Mouse (Mus musculus) heart, embryonic 13.5 days (tissue): ENCODE data around the gene Rbm20. TPM values are rescaled to one million over a fixed set of nuclear protein-coding genes. Genes with fewer than 3 reads are reported as not detected.
"Not testable (repeated sequence)": the region's sequence is repeated elsewhere in the genome, so short reads cannot be mapped to it uniquely, and the experiment has no call there.

ENCODE experiments used
- ATAC-seq: fragments of 200-750 bp; cut with Nextera tagmentation; 2 replicates; pipeline ENCODE4 v1.8.0; 2017; ENCODE audit warnings: moderate TSS enrichment; ENCODE audit not compliant: insufficient number of reproducible peaks, low FRiP score, low TSS enrichment; ENCODE audit errors: extremely low read depth
- H3K27ac ChIP-seq: fragments of 300-500 bp; sonication (generic); replicated peaks from 2 replicates; pipeline ENCODE4 v1.5.1; 2015; ENCODE audit warnings: moderate library complexity, mild to moderate bottlenecking, inconsistent platforms
- H3K27me3 ChIP-seq: fragments of 300-500 bp; sonication (generic); replicated peaks from 2 replicates; pipeline ENCODE4 v1.6.1; 2015; ENCODE audit warnings: mild to moderate bottlenecking, inconsistent platforms
- H3K36me3 ChIP-seq: fragments of 300-500 bp; sonication (generic); 2 replicates; pipeline ENCODE4 v1.6.1; 2015; ENCODE audit warnings: mild to moderate bottlenecking, inconsistent platforms
- H3K4me1 ChIP-seq: fragments of 300-500 bp; sonication (generic); 2 replicates; pipeline ENCODE4 v1.6.1; 2015; ENCODE audit warnings: inconsistent platforms
- H3K4me2 ChIP-seq: fragments of 300-500 bp; sonication (generic); 2 replicates; pipeline ENCODE4 v1.6.1; 2015; ENCODE audit warnings: inconsistent platforms, mild to moderate bottlenecking, moderate library complexity
- H3K4me3 ChIP-seq: fragments of 300-500 bp; sonication (generic); 2 replicates; pipeline ENCODE4 v1.5.1; 2015; ENCODE audit warnings: moderate library complexity, mild to moderate bottlenecking, inconsistent platforms
- H3K9ac ChIP-seq: fragments of 300-500 bp; sonication (generic); 2 replicates; pipeline ENCODE4 v1.6.1; 2015; ENCODE audit warnings: inconsistent platforms, mild to moderate bottlenecking, moderate library complexity
- H3K9me3 ChIP-seq: fragments of 300-500 bp; sonication (generic); 2 replicates; pipeline ENCODE4 v1.6.1; 2016; ENCODE audit warnings: inconsistent platforms
- WGBS: fragments of 180-500 bp; shearing (Covaris S2); methylation state at CpG from one replicate; pipeline ENCODE4 v1.1.7; 2015; ENCODE audit warnings: mixed read lengths; 5-methylcytosine and 5-hydroxymethylcytosine counted together
- polyA plus RNA-seq: library from polyadenylated mRNA; unstranded; fragments of >200 nt; fragmentation: Nextera tagmentation; extraction: Ambion mirVana; gene quantifications from 2 replicates; pipeline ENCODE4 v1.2.1, GENCODE M21; 2015

Rbm20 gene
- polyA plus RNA-seq, 1 experiment from 2014 or later: 33.1 TPM

GRCm38 (mm10) chr19:53806126-53806525 lies 129.0 kb downstream of the Rbm20 start:
- H3K27me3 ChIP-seq: 0 out of 2 replicates have a peak, but pooled peaks cover 3% of the 10 kb centered on the region
- peak overlapping the region; percentile 65 for H3K9ac ChIP-seq
- no peak overlapping the region for H3K4me3 ChIP-seq
- peaks cover 97% of the 10 kb centered on the region for H3K4me1 ChIP-seq
- H3K9me3 ChIP-seq: no peaks in the 10 kb centered on the region
- H3K4me2 ChIP-seq: no peak overlapping the region
- no peak for ATAC-seq
- peak overlapping the region; percentile 59 for H3K27ac ChIP-seq
- H3K36me3 ChIP-seq: no peaks in the 10 kb centered on the region
- 35% methylated on average over 7 of the region's 7 CpGs for WGBS

- not testable (repeated sequence) for ATAC-seq, H3K27me3 ChIP-seq, H3K36me3 ChIP-seq, H3K4me3 ChIP-seq, H3K9me3 ChIP-seq, H3K4me2 ChIP-seq
- H3K9ac ChIP-seq: peak overlapping the region; percentile 69
- peaks cover 92% of the 10 kb centered on the region for H3K4me1 ChIP-seq
- 68% methylated on average over 6 of the region's 6 CpGs for WGBS
- H3K27ac ChIP-seq: peak overlapping the region; percentile 85
Observed at GRCm38 (mm10) chr19:53806526-53807275, 129.6 kb downstream of the Rbm20 start.

GRCm38 (mm10) chr19:53807276-53807801 lies 130.2 kb downstream of the Rbm20 start:
- Histone ChIP-seq H3K4me3 (no peak overlapping the region), H3K27me3 (0 out of 2 replicates have a peak, but pooled peaks cover 3% of the 10 kb centered on the region), H3K9ac (peak overlapping the region; percentile 69), H3K9me3 (no peaks in the 10 kb centered on the region), H3K27ac (peak overlapping the region; percentile 85), H3K36me3 (no peaks in the 10 kb centered on the region), H3K4me2 (peak overlapping the region; percentile 53), H3K4me1 (peaks cover 88% of the 10 kb centered on the region)
- WGBS: 57% methylated on average over 5 of the region's 5 CpGs
- ATAC-seq: no peak

GRCm38 (mm10) chr19:53808041-53808777 lies 131.1 kb downstream of the Rbm20 start:
- H3K27ac ChIP-seq: peak overlapping the region; percentile 85
- 0 out of 2 replicates have a peak, but pooled peaks cover 3% of the 10 kb centered on the region for H3K27me3 ChIP-seq
- H3K4me1 ChIP-seq: peaks cover 85% of the 10 kb centered on the region
- peak overlapping the region; percentile 69 for H3K9ac ChIP-seq
- peak overlapping the region; percentile 14; the same call in 1 of the 2 replicates for H3K4me3 ChIP-seq
- ATAC-seq: no peak
- peaks cover 2% of the 10 kb centered on the region for H3K36me3 ChIP-seq
- peak overlapping the region; percentile 53 for H3K4me2 ChIP-seq
- H3K9me3 ChIP-seq: no peaks in the 10 kb centered on the region
- 20% methylated on average over 15 of the region's 15 CpGs for WGBS

- peaks cover 13% of the 10 kb centered on the region for H3K36me3 ChIP-seq
- peaks cover 83% of the 10 kb centered on the region for H3K4me1 ChIP-seq
- ATAC-seq: no peak
- no peaks in the 10 kb centered on the region for H3K9me3 ChIP-seq
- peak overlapping the region; percentile 69 for H3K9ac ChIP-seq
- H3K4me2 ChIP-seq: peak overlapping the region; percentile 53
- 13% methylated on average over 7 of the region's 7 CpGs for WGBS
- H3K27ac ChIP-seq: peak overlapping the region; percentile 85
- 0 out of 2 replicates have a peak, but pooled peaks cover 3% of the 10 kb centered on the region for H3K27me3 ChIP-seq
- H3K4me3 ChIP-seq: no peak overlapping the region
Observed at GRCm38 (mm10) chr19:53809185-53809861, 132.2 kb downstream of the Rbm20 start.

- Histone ChIP-seq H3K4me1 (peaks cover 82% of the 10 kb centered on the region), H3K27ac (peak overlapping the region; percentile 85), H3K9me3 (no peaks in the 10 kb centered on the region), H3K9ac (peak overlapping the region; percentile 69; the same call in 1 of the 2 replicates), H3K4me3 (no peak overlapping the region), H3K36me3 (peaks cover 20% of the 10 kb centered on the region), H3K27me3 (0 out of 2 replicates have a peak, but pooled peaks cover 3% of the 10 kb centered on the region), H3K4me2 (peak overlapping the region; percentile 53)
- 12% methylated on average over 7 of the region's 7 CpGs for WGBS
- ATAC-seq: no peak
Observed at GRCm38 (mm10) chr19:53810024-53810423, 132.9 kb downstream of the Rbm20 start.

GRCm38 (mm10) chr19:53810584-53810983 lies 133.5 kb downstream of the Rbm20 start:
- Histone ChIP-seq H3K27me3 (no peaks in the 10 kb centered on the region), H3K36me3 (peaks cover 26% of the 10 kb centered on the region), H3K4me2 (peak overlapping the region; percentile 53), H3K4me1 (peaks cover 82% of the 10 kb centered on the region), H3K4me3 (no peak overlapping the region), H3K9ac (no peak overlapping the region), H3K9me3 (no peaks in the 10 kb centered on the region), H3K27ac (peak overlapping the region; percentile 85)
- no peak for ATAC-seq
- 44% methylated on average over 3 of the region's 3 CpGs for WGBS

GRCm38 (mm10) chr19:53813576-53813975 lies 136.5 kb downstream of the Rbm20 start:
- Histone ChIP-seq H3K36me3 (peaks cover 51% of the 10 kb centered on the region), H3K9ac (no peak overlapping the region), H3K9me3 (no peaks in the 10 kb centered on the region), H3K4me3 (no peak overlapping the region), H3K27me3 (no peaks in the 10 kb centered on the region), H3K27ac (no peak overlapping the region), H3K4me2 (no peak overlapping the region), H3K4me1 (peaks cover 74% of the 10 kb centered on the region)
- no peak for ATAC-seq
- WGBS: 89% methylated on average over 5 of the region's 5 CpGs

- Histone ChIP-seq H3K4me1 (peaks cover 67% of the 10 kb centered on the region), H3K9ac (no peak overlapping the region), H3K36me3 (peaks cover 71% of the 10 kb centered on the region), H3K27ac (0 out of 2 replicates have a peak overlapping the region, but pooled peaks have one; percentile 20), H3K4me2 (no peak overlapping the region), H3K4me3 (no peak overlapping the region), H3K9me3 (no peaks in the 10 kb centered on the region), H3K27me3 (no peaks in the 10 kb centered on the region)
- WGBS: 74% methylated on average over 4 of the region's 4 CpGs
- ATAC-seq: no peak
Observed at GRCm38 (mm10) chr19:53815714-53816113, 138.6 kb downstream of the Rbm20 start.

- no peak overlapping the region for H3K4me2 ChIP-seq
- H3K9me3 ChIP-seq: no peaks in the 10 kb centered on the region
- no peak overlapping the region for H3K4me3 ChIP-seq
- peaks cover 77% of the 10 kb centered on the region for H3K36me3 ChIP-seq
- H3K27me3 ChIP-seq: no peaks in the 10 kb centered on the region
- H3K4me1 ChIP-seq: peaks cover 67% of the 10 kb centered on the region
- peak overlapping the region; percentile 32; the same call in 1 of the 2 replicates for H3K27ac ChIP-seq
- no peak for ATAC-seq
- 63% methylated on average over 11 of the region's 11 CpGs for WGBS
- no peak overlapping the region for H3K9ac ChIP-seq
Observed at GRCm38 (mm10) chr19:53816242-53816641, 139.1 kb downstream of the Rbm20 start.

- ATAC-seq: no peak
- WGBS: 34% methylated on average over 6 of the region's 6 CpGs
- no peak overlapping the region for H3K9ac ChIP-seq
- H3K27ac ChIP-seq: peak overlapping the region; percentile 41
- peaks cover 83% of the 10 kb centered on the region for H3K36me3 ChIP-seq
- H3K4me2 ChIP-seq: no peak overlapping the region
- H3K4me1 ChIP-seq: peaks cover 78% of the 10 kb centered on the region
- H3K9me3 ChIP-seq: no peaks in the 10 kb centered on the region
- H3K27me3 ChIP-seq: no peaks in the 10 kb centered on the region
- H3K4me3 ChIP-seq: no peak overlapping the region
Observed at GRCm38 (mm10) chr19:53819299-53819698, 142.2 kb downstream of the Rbm20 start.
